Mouse (Mus musculus): ENCODE measurements around the gene Slc15a4.

GRCm38 (mm10) chr5:127567165-127567741, 65.4 kb downstream of the Slc15a4 start:
- no peak for TF ChIP-seq CTCF (IDR thresholded peaks at IDR 0.05; ENCODE audit: low read depth)
- TF ChIP-seq EP300 (IDR thresholded peaks at IDR 0.05; ENCODE audit: low read depth): no peak
